Mouse (Mus musculus) lung, postnatal 0 days (tissue): ENCODE data around the gene Icam1.

Source experiments
- CTCF ChIP-seq: IDR thresholded peaks from 2 replicates; pipeline ENCODE4 v1.5.1; 2016; ENCODE audit warnings: antibody characterized with exemption, mild to moderate bottlenecking
- EP300 ChIP-seq: IDR thresholded peaks from 2 replicates; pipeline ENCODE4 v1.6.1; 2016; ENCODE audit warnings: antibody characterized with exemption, mild to moderate bottlenecking, control low read depth

DNA sequence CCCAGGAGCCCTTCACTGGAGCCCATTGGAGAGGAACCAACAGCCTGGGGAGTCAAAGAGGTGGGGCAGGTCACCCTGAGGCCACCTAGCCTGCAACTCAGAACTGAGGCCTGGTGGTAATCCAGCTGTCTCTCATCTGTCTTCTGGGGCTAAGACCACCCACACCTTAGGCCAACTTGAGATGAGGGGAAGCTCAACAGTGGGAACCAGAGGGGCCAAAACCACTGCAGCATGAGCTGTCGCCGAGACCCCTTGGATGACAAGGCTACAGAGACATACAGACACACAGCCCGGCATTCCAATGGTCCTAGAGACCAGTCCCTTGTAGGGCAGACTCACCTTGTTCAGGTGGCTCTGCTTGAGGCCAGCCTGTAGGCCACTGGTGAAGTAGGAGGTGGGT lies 59.8 kb downstream of the Icam1 start:
- no peak for TF ChIP-seq EP300
- no peak for TF ChIP-seq CTCF
